Mouse (Mus musculus): ENCODE measurements at regions not wholly inside any gene's neighbourhood (a gene's known extent, or its start where the extent isn't known, plus 50 kb on each side); places are given as distances from the start of the nearest gene placed in this dataset.

DNA sequence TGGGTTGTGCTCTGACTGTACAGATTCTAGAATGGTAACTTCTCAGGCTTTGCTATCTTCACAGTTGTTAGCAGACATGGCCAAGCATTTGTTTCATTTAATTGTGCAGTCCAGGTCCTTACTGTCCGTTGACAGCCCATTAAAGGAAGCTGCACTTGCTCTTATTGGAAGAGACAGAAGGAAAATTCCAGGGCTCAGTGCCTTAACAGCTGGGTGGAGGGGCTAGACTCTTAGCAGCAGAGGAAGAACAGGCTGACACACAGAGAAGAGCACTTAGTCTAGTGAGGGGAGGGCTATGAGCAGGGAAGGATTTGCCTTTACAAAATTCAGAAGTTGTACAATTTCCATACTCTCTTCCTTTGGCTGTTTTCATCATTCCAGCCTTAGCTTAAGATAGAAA is 161.5 kb upstream of the Ghitm start:
- TF ChIP-seq CTCF (conservative IDR thresholded peaks at IDR 0.05; ENCODE audit: insufficient read depth, insufficient read length, low read depth, low read length) (no peak), POLR2A (IDR thresholded peaks at IDR 0.05; ENCODE audit: low read depth, low read length) (no peak)

Data from kidney, adult 2 months (tissue).